Mouse (Mus musculus) small intestine, adult 2 months (tissue): ENCODE measurements around the gene Adra1b.

Experiments
- CTCF ChIP-seq: fragments of 200-500 bp; IDR thresholded peaks from 2 replicates; pipeline ENCODE4 v1.5.1; 2012; ENCODE audit warnings: low read depth, mild to moderate bottlenecking, control low read depth, inconsistent platforms, low read length, moderate library complexity, mixed read lengths; ENCODE audit not compliant: insufficient replicate concordance, insufficient read length; ENCODE audit errors: extremely low read depth
- POLR2A ChIP-seq: fragments of 200-500 bp; IDR thresholded peaks from 2 replicates; pipeline ENCODE4 v1.6.1; 2012; ENCODE audit warnings: low read depth, mild to moderate bottlenecking, control low read depth, inconsistent platforms, low read length, moderate library complexity

- no peak for TF ChIP-seq CTCF
- TF ChIP-seq POLR2A: no peak
Observed at GRCm38 (mm10) chr11:43929706-43930105, 28.7 kb upstream of the Adra1b start.
